Mouse (Mus musculus) lung, postnatal 0 days (tissue): ENCODE results near the gene Ctdnep1. TPM values are rescaled to one million over a fixed set of nuclear protein-coding genes. Genes with fewer than 3 reads are reported as not detected.

Experiments used
- ATAC-seq: fragments of 200-750 bp; cut with Nextera tagmentation; 2 replicates; pipeline ENCODE4 v1.8.0; 2017; ENCODE audit warnings: moderate library complexity
- DNase-seq: peaks from one replicate; pipeline ENCODE4 v3.0.0-alpha.2; 2016; ENCODE audit warnings: low spot score
- H3K27ac ChIP-seq: fragments of 300-500 bp; sonication (generic); 2 replicates; pipeline ENCODE4 v1.5.1; 2014; ENCODE audit warnings: antibody characterized with exemption, mild to moderate bottlenecking, low read length, mixed read lengths
- H3K27me3 ChIP-seq: fragments of 300-500 bp; sonication (generic); replicated peaks from 2 replicates; pipeline ENCODE4 v1.6.1; 2014; ENCODE audit warnings: low read length, mixed read lengths; ENCODE audit not compliant: insufficient read depth
- H3K36me3 ChIP-seq: fragments of 300-500 bp; sonication (generic); 2 replicates; pipeline ENCODE4 v1.6.1; 2014; ENCODE audit warnings: low read length, mixed read lengths; ENCODE audit not compliant: insufficient read depth
- H3K4me1 ChIP-seq: fragments of 300-500 bp; sonication (generic); 2 replicates; pipeline ENCODE4 v1.6.1; 2014; ENCODE audit warnings: antibody characterized with exemption, low read depth, low read length, mixed read lengths; ENCODE audit not compliant: insufficient read depth
- H3K4me2 ChIP-seq: fragments of 300-500 bp; sonication (generic); replicated peaks from 2 replicates; pipeline ENCODE4 v1.6.1; 2014; ENCODE audit warnings: low read depth, mild to moderate bottlenecking, low read length, moderate library complexity, mixed read lengths
- H3K4me3 ChIP-seq: fragments of 300-500 bp; sonication (generic); 2 replicates; pipeline ENCODE4 v1.5.1; 2014; ENCODE audit warnings: low read depth, low read length
- H3K9ac ChIP-seq: fragments of 300-500 bp; sonication (generic); replicated peaks from 2 replicates; pipeline ENCODE4 v1.6.1; 2014; ENCODE audit warnings: low read depth, mild to moderate bottlenecking
- H3K9me3 ChIP-seq: fragments of 300-500 bp; sonication (generic); 2 replicates; pipeline ENCODE4 v1.6.1; 2016; ENCODE audit warnings: low read length, mixed read lengths
- CTCF ChIP-seq: IDR thresholded peaks from 2 replicates; pipeline ENCODE4 v1.5.1; 2016; ENCODE audit warnings: antibody characterized with exemption, mild to moderate bottlenecking
- EP300 ChIP-seq: IDR thresholded peaks from 2 replicates; pipeline ENCODE4 v1.6.1; 2016; ENCODE audit warnings: antibody characterized with exemption, mild to moderate bottlenecking, control low read depth
- WGBS: fragments of 180-500 bp; shearing (Covaris S2); extraction: QIAGEN DNeasy Blood & Tissue Kit; methylation state at CpG from one replicate; pipeline ENCODE4 v1.1.7; 2014; 5-methylcytosine and 5-hydroxymethylcytosine counted together
- polyA plus RNA-seq: library from polyadenylated mRNA; unstranded; fragments of >200 nt; fragmentation: Nextera tagmentation; extraction: Ambion mirVana; gene quantifications from 2 replicates; pipeline ENCODE4 v1.2.1, GENCODE M21; 2015

Gene Ctdnep1
- polyA plus RNA-seq, 1 experiment from 2014 or later: 24.7 TPM

DNA sequence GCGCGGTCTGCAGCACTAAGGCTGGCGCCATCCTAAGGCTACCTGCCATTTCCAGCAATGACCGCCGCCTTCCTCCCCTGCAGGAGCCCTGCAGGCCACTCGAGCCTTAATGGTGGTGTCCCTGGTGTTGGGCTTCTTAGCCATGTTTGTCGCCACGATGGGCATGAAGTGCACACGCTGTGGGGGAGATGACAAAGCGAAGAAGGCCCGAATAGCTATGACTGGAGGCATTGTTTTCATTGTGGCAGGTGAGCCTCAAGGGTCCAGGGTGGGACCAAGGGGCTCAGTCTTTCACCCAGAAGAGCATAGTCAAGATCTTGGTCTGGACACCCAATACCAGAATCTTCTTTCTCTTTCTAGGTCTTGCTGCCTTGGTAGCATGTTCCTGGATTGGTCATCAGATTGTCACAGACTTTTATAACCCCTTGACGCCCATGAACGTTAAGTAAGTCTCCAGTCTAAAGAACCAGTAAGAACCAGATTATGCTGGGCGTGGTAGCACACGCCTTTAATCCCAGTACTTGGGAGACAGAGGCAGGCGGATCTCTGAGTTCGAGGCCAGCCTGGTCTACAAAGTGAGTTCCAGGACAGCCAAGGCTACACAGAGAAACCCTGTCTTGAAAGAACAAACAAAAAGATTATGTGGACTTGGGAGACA, 14.0 kb upstream of the Ctdnep1 start:
- Histone ChIP-seq H3K4me2 (peak overlapping the region; percentile 64), H3K4me3 (peak overlapping the region; percentile 49), H3K27ac (peak overlapping the region; percentile 87; the same call in 1 of the 2 replicates), H3K9me3 (no peaks in the 10 kb centered on the region), H3K9ac (peak overlapping the region; percentile 50; the same call in 1 of the 2 replicates), H3K27me3 (peaks cover 16% of the 10 kb centered on the region), H3K4me1 (no peaks in the 10 kb centered on the region), H3K36me3 (peaks cover 11% of the 10 kb centered on the region)
- no peak for DNase-seq
- ATAC-seq: no peak
- TF ChIP-seq EP300: no peak
- no peak for TF ChIP-seq CTCF
- WGBS: 34% methylated on average over 17 of the region's 17 CpGs

DNA sequence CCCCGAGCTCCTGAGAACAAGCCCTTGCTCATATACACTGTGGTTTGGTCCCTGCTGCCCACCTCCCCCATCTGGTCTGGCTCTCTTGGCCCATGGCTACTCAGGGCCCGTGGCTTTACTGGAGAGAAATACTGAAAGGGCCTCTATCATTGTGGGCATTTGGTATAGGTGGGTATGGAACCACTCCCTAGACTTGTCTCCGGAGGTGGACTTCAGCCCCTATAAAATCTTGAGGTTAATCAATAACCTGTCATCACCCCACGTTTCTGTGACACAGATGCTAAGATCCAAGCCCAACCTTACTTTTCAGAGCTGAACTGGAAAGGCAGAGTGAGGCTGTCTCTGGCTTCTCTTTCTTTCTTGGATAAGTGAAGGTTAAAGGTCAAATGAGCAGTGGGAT, 12.2 kb upstream of the Ctdnep1 start:
- Histone ChIP-seq H3K4me1 (no peaks in the 10 kb centered on the region), H3K4me2 (no peak overlapping the region), H3K9me3 (no peaks in the 10 kb centered on the region), H3K36me3 (peaks cover 15% of the 10 kb centered on the region), H3K27me3 (peaks cover 16% of the 10 kb centered on the region), H3K4me3 (no peak overlapping the region), H3K9ac (no peak overlapping the region), H3K27ac (no peak overlapping the region)
- WGBS: 72% methylated on average over 4 of the region's 4 CpGs
- no peak for TF ChIP-seq EP300
- TF ChIP-seq CTCF: no peak
- DNase-seq: no peak
- no peak for ATAC-seq

DNA sequence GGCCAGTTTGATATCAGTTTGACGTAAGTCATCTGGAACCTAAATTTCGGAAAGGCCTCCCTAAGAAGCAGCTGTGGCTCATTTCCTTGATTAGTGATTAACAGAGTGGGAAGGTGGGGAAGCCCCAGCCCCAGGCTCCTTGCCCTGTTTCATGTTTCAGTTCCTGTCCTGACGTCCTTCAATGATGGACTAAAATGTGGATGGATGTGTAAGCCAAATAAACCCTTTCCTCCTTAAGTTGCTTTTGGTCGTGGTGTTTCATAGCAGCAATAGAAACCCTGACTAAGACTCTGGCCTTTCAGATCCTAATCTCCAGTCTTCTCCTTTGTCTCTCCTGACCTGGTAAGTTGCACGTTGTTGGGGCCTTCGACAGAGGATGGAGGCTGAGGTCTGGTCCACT, 10.7 kb upstream of the Ctdnep1 start:
- TF ChIP-seq EP300 (no peak), CTCF (no peak)
- Histone ChIP-seq H3K4me3 (no peak overlapping the region), H3K4me1 (no peaks in the 10 kb centered on the region), H3K27ac (no peak overlapping the region), H3K9me3 (no peaks in the 10 kb centered on the region), H3K4me2 (no peak overlapping the region), H3K36me3 (peaks cover 27% of the 10 kb centered on the region), H3K27me3 (peaks cover 9% of the 10 kb centered on the region), H3K9ac (no peak overlapping the region)
- WGBS: 72% methylated on average over 6 of the region's 6 CpGs
- DNase-seq (no peak), ATAC-seq (no peak)

DNA sequence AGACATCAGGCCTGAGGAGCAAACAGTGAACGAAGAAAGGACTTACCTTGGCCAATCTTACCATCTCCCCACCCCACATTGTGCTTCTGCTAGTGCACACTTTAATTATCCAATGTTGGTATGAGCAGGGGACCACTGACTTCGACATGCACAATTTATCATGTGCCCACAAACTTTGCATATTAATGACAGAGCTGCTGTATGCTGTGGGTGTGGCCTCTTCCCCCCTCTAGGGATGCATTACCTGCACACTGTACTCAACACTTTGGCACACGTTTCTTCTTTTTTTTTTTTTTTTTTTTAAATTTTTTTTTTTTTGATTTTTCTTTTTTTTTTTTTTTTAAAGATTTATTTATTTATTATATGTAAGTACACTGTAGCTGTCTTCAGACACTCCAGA, 10.2 kb upstream of the Ctdnep1 start:
- WGBS: 77% methylated on average over 3 of the region's 3 CpGs
- DNase-seq (no peak), ATAC-seq (no peak)
- Histone ChIP-seq H3K27me3 (0 out of 2 replicates have a peak, but pooled peaks cover 5% of the 10 kb centered on the region), H3K36me3 (peaks cover 29% of the 10 kb centered on the region), H3K9ac (no peak overlapping the region), H3K4me3 (no peak overlapping the region), H3K27ac (no peak overlapping the region), H3K9me3 (no peaks in the 10 kb centered on the region), H3K4me2 (no peak overlapping the region), H3K4me1 (no peaks in the 10 kb centered on the region)
- no peak for TF ChIP-seq EP300
- no peak for TF ChIP-seq CTCF

DNA sequence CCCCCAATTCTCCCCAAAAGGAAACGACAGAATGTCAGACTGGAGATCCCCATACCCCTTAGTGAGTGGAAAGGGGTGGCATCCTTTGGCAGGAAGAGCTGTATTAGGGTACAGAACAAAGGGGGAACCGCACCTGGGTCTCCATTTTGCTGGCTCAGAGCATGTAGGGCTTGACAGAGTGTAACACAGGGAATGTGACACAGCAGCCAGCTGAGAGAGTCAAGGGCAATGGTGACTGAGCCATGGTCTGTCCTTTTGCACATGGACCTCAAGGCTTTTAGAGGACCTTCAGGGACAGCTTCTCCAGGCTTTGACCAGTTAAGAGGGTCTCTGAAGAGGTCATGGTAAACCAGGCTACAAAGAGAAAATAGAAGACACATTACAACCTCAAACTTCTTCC, 6.0 kb upstream of the Ctdnep1 start:
- WGBS: 88% methylated on average over 2 of the region's 2 CpGs
- H3K27me3 ChIP-seq: no peaks in the 10 kb centered on the region
- TF ChIP-seq CTCF (no peak), EP300 (no peak)

DNA sequence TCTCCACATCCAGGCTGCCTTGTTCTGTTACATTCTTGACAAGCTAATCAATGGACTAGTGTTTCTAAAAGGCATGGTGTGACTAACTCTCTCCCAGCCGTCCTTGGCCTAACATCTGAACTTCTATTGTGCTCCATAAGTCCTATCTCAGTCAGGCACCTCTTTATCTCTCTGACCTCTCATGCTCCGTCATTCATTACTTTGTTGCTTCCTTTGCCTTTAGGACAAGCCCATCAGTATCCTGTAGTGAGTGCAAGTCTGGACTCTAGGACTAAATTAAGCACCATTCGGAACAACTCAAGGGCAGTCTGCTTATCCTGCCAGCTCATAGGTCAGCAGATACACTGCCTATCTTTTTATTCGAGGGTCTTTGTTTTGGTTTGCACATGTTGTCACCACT, 4.7 kb upstream of the Ctdnep1 start:
- no peak for DNase-seq
- no peak overlapping the region for H3K9ac ChIP-seq
- WGBS: 83% methylated on average over 4 of the region's 4 CpGs
- H3K27ac ChIP-seq: no peak overlapping the region
- TF ChIP-seq CTCF: no peak
- TF ChIP-seq EP300: no peak
- no peak overlapping the region for H3K4me3 ChIP-seq
- peaks cover 23% of the 10 kb centered on the region; the same call in 1 of the 2 replicates for H3K36me3 ChIP-seq
- peaks cover 6% of the 10 kb centered on the region; the same call in 1 of the 2 replicates for H3K4me1 ChIP-seq
- no peaks in the 10 kb centered on the region for H3K27me3 ChIP-seq
- H3K9me3 ChIP-seq: no peaks in the 10 kb centered on the region
- H3K4me2 ChIP-seq: no peak overlapping the region
- ATAC-seq: no peak

More for the DNA sequence above, 6.0 kb upstream of the Ctdnep1 start:
- peaks cover 28% of the 10 kb centered on the region for H3K36me3 ChIP-seq
- peaks cover 6% of the 10 kb centered on the region; the same call in 1 of the 2 replicates for H3K4me1 ChIP-seq
- H3K4me3 ChIP-seq: no peak overlapping the region
- ATAC-seq: no peak
- H3K9me3 ChIP-seq: no peaks in the 10 kb centered on the region
- H3K27ac ChIP-seq: no peak overlapping the region
- no peak overlapping the region for H3K4me2 ChIP-seq
- DNase-seq: no peak
- H3K9ac ChIP-seq: no peak overlapping the region
